In the genomic region with DNA sequence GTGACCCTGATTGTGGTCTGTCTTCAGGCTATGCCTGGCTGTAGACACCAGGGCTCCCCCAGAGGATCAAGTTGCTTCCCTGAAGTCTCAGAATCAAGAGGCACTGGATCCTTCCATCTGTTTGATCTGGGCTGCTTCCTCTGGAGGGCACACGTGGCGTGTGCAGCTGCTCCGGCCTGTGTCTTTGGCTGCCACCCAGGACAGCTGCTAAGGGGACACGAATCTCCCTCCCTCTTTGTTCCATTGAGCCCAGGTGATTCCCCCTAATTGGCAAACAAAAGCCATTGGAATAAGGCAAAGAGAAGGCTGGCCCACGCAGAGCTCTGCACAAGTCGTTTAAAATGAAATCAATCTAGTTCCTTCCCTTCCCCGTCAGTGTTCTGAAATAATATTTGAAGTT, we compare ENCODE assay signal across 8 mouse cellular contexts.
DNase-seq lines count a peak whose midpoint lies in the region; ATAC-seq and TF ChIP-seq lines count a peak whose summit lies in the region.

No protein-coding gene starts in this region.

- no peak for TF ChIP-seq CTCF in left cerebral cortex, adult 2 months (IDR thresholded peaks at IDR 0.05)

- no peaks in the 10 kb centered on the region for H3K9me3 ChIP-seq in midbrain, embryonic 12.5 days
- no peaks in the 10 kb centered on the region for H3K9me3 ChIP-seq in midbrain, embryonic 11.5 days (ENCODE audit: control insufficient read depth, low read length)
- no peaks in the 10 kb centered on the region for H3K9me3 ChIP-seq in hindbrain, embryonic 11.5 days (ENCODE audit: control insufficient read depth, low read length)

- intact Hi-C loops in left cerebral cortex, adult 2 months (cut with DNase I) = no loop called here

- no peak overlapping the region for H3K4me2 ChIP-seq in midbrain, embryonic 12.5 days (replicated peaks)
- H3K4me2 ChIP-seq in midbrain, embryonic 11.5 days = no peak overlapping the region
- no peak overlapping the region for H3K4me2 ChIP-seq in hindbrain, embryonic 11.5 days (replicated peaks; ENCODE audit: low read depth, low read length)

- ATAC-seq in midbrain, embryonic 12.5 days (ENCODE audit: low FRiP score, low read depth) = peak; percentile 44; the same call in 1 of the 2 replicates
- ATAC-seq in midbrain, embryonic 11.5 days (ENCODE audit: low FRiP score) = no peak
- no peak for ATAC-seq in hindbrain, embryonic 11.5 days (ENCODE audit: low FRiP score)

- no peak overlapping the region for H3K9ac ChIP-seq in midbrain, embryonic 12.5 days (replicated peaks)
- no peak overlapping the region for H3K9ac ChIP-seq in midbrain, embryonic 11.5 days (ENCODE audit: low read length)
- no peak overlapping the region for H3K9ac ChIP-seq in hindbrain, embryonic 11.5 days (ENCODE audit: low read depth, low read length)

- H3K27ac ChIP-seq in midbrain, embryonic 12.5 days (replicated peaks) = no peak overlapping the region; the same call in 1 of the 2 replicates
- no peak overlapping the region for H3K27ac ChIP-seq in midbrain, embryonic 11.5 days (ENCODE audit: low read depth, low read length)
- H3K27ac ChIP-seq in hindbrain, embryonic 11.5 days (ENCODE audit: low read depth, low read length) = no peak overlapping the region
- no peak overlapping the region for H3K27ac ChIP-seq in left cerebral cortex, adult 2 months

- 45% methylated on average over 7 of the region's 7 CpGs for WGBS in midbrain, embryonic 12.5 days
- 60% methylated on average over 7 of the region's 7 CpGs for WGBS in midbrain, embryonic 11.5 days
- 55% methylated on average over 7 of the region's 7 CpGs for WGBS in hindbrain, embryonic 11.5 days

- H3K4me1 ChIP-seq in midbrain, embryonic 12.5 days = 0 out of 2 replicates have a peak, but pooled peaks cover 9% of the 10 kb centered on the region
- no peaks in the 10 kb centered on the region for H3K4me1 ChIP-seq in midbrain, embryonic 11.5 days (ENCODE audit: control insufficient read depth, insufficient read depth, low read length)
- H3K4me1 ChIP-seq in hindbrain, embryonic 11.5 days (replicated peaks; ENCODE audit: control insufficient read depth, insufficient read depth, low read length) = no peaks in the 10 kb centered on the region

- H3K4me3 ChIP-seq in midbrain, embryonic 12.5 days = no peak overlapping the region
- H3K4me3 ChIP-seq in midbrain, embryonic 11.5 days (ENCODE audit: low read depth, low read length) = no peak overlapping the region
- no peak overlapping the region for H3K4me3 ChIP-seq in hindbrain, embryonic 11.5 days (ENCODE audit: low read depth, low read length)
- H3K4me3 ChIP-seq in left cerebral cortex, adult 2 months = no peak overlapping the region

- H3K27me3 ChIP-seq in midbrain, embryonic 12.5 days = no peaks in the 10 kb centered on the region
- H3K27me3 ChIP-seq in midbrain, embryonic 11.5 days (ENCODE audit: control insufficient read depth, insufficient read depth, low read length) = no peaks in the 10 kb centered on the region
- H3K27me3 ChIP-seq in hindbrain, embryonic 11.5 days (ENCODE audit: control insufficient read depth, insufficient read depth, low read length) = no peaks in the 10 kb centered on the region

- peak; percentile 30 for DNase-seq in adrenal gland, postnatal 10 days
- DNase-seq in adrenal gland, postnatal 4 days (ENCODE audit: low spot score in 2 of 2) = no peak
- DNase-seq in midbrain, embryonic 11.5 days (ENCODE audit: low spot score, missing footprints) = no peak
- DNase-seq in hindbrain, embryonic 11.5 days (ENCODE audit: low spot score) = peak; percentile 17
- peak; percentile 79 for DNase-seq in skeletal muscle tissue, adult 2 months (ENCODE audit: low read depth, low spot score)
- DNase-seq in left cerebral cortex, adult 2 months (ENCODE audit: extremely low spot score in 1 of 2, low spot score in 2 of 2) = no peak
- DNase-seq in kidney, postnatal 25 days = no peak

- H3K36me3 ChIP-seq in midbrain, embryonic 12.5 days = no peaks in the 10 kb centered on the region
- H3K36me3 ChIP-seq in midbrain, embryonic 11.5 days (ENCODE audit: control insufficient read depth, insufficient read depth, low read length) = no peaks in the 10 kb centered on the region
- H3K36me3 ChIP-seq in hindbrain, embryonic 11.5 days (ENCODE audit: control insufficient read depth, insufficient read depth, low read length) = no peaks in the 10 kb centered on the region

Comparison
In these comparisons a context has a peak if more than half of its experiments do, and no peak if none do; other contexts are left out.
1. DNase-seq: peak in adrenal gland, postnatal 10 days (single experiment), hindbrain, embryonic 11.5 days (single experiment) and skeletal muscle tissue, adult 2 months (single experiment); none in adrenal gland, postnatal 4 days (0 of 2), midbrain, embryonic 11.5 days (single experiment), left cerebral cortex, adult 2 months (0 of 2) and kidney, postnatal 25 days (0 of 2).